ENCODE assay signal across 15 mouse cellular contexts in the genomic region with DNA sequence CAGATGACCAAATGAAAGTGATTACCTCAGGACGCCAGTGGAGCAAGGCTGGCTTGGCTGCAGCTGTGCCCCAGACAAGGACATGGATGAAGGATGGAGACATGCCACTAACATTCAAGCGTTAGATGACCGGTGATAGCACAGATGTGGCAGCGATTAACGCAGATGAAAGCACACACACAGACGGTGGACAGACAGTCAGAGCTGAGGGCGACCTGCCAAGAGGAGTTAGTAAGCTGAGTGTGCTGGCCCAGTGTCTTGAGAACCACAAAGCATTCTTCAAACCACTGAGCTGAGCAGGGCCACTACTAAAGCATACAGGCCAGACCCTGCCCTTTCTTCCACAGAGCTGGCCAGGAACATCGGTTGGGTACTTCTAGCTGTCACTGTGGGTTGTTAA. TPM values are rescaled to one million over a fixed set of nuclear protein-coding genes. Genes with fewer than 3 reads are reported as not detected.
A peak's percentile ranks its signal among the peaks of the same experiment; 100 is the strongest.
DNase-seq lines count a peak whose midpoint lies in the region; ATAC-seq and TF ChIP-seq lines count a peak whose summit lies in the region.
"Had no signal": no experiment of that assay in that cellular context is flagged by ENCODE, and none has a peak within 500 bp of the region (broad histone marks: within the 10 kb centered on the region; RNA-seq: fewer than 3 reads in every experiment).

No protein-coding gene starts in this region.

- peaks cover 9% of the 10 kb centered on the region; the same call in 1 of the 2 replicates for H3K4me1 ChIP-seq in stomach, embryonic 16.5 days (ENCODE audit: control insufficient read depth, insufficient read depth, low read length)
- H3K4me1 ChIP-seq in stomach, postnatal 0 days (replicated peaks; ENCODE audit: control insufficient read depth, insufficient read depth): peaks cover under 1% of the 10 kb centered on the region
- H3K4me1 ChIP-seq in neural tube, embryonic 15.5 days: no peaks in the 10 kb centered on the region; the same call in 1 of the 2 replicates
- no peaks in the 10 kb centered on the region for H3K4me1 ChIP-seq in limb, embryonic 10.5 days
- H3K4me1 ChIP-seq: midbrain, embryonic 10.5 days had no signal

- DNase-seq in gastrocnemius, adult 18-20 months (ENCODE audit: low spot score): peak; percentile 69
- DNase-seq in gastrocnemius, postnatal 4 days (ENCODE audit: low spot score in 2 of 2): no peak
- no peak for DNase-seq in stomach, postnatal 0 days (ENCODE audit: low spot score)
- peak; percentile 66 for DNase-seq in adrenal gland, postnatal 25 days
- DNase-seq in limb, embryonic 10.5 days (ENCODE audit: low spot score): no peak
- DNase-seq: layer of hippocampus, adult 9-11 months; thymus, postnatal 25 days had no signal

- no peaks in the 10 kb centered on the region for H3K27me3 ChIP-seq in stomach, embryonic 16.5 days (ENCODE audit: control insufficient read depth, insufficient read depth, low read length)
- H3K27me3 ChIP-seq in stomach, postnatal 0 days (ENCODE audit: control insufficient read depth, insufficient read depth, low read length): no peaks in the 10 kb centered on the region
- no peaks in the 10 kb centered on the region for H3K27me3 ChIP-seq in neural tube, embryonic 15.5 days (replicated peaks)
- no peaks in the 10 kb centered on the region for H3K27me3 ChIP-seq in limb, embryonic 10.5 days (ENCODE audit: low read depth, poor library complexity, severe bottlenecking)
- H3K27me3 ChIP-seq: CH12.LX; forebrain, embryonic 15.5 days; heart, embryonic 12.5 days; neural tube, embryonic 13.5 days had no signal

- no peak overlapping the region for H3K9ac ChIP-seq in stomach, embryonic 16.5 days (ENCODE audit: low read length)
- no peak overlapping the region for H3K9ac ChIP-seq in stomach, postnatal 0 days (ENCODE audit: low read length)
- H3K9ac ChIP-seq in neural tube, embryonic 15.5 days (replicated peaks): no peak overlapping the region
- H3K9ac ChIP-seq: forebrain, embryonic 15.5 days; heart, embryonic 12.5 days; neural tube, embryonic 13.5 days had no signal

- H3K36me3 ChIP-seq in stomach, embryonic 16.5 days (ENCODE audit: control insufficient read depth, insufficient read depth, low read length): peaks cover 4% of the 10 kb centered on the region
- H3K36me3 ChIP-seq in stomach, postnatal 0 days (ENCODE audit: control insufficient read depth, insufficient read depth, low read length): peaks cover 8% of the 10 kb centered on the region
- H3K36me3 ChIP-seq in neural tube, embryonic 15.5 days: peaks cover 23% of the 10 kb centered on the region
- H3K36me3 ChIP-seq in limb, embryonic 10.5 days: peaks cover 87% of the 10 kb centered on the region

- H3K4me3 ChIP-seq in stomach, embryonic 16.5 days (replicated peaks; ENCODE audit: low read length): no peak overlapping the region
- no peak overlapping the region for H3K4me3 ChIP-seq in stomach, postnatal 0 days (ENCODE audit: low read depth, low read length)
- H3K4me3 ChIP-seq in neural tube, embryonic 15.5 days (replicated peaks): no peak overlapping the region
- H3K4me3 ChIP-seq in limb, embryonic 10.5 days: no peak overlapping the region
- H3K4me3 ChIP-seq: forebrain, embryonic 15.5 days; heart, embryonic 12.5 days; midbrain, embryonic 10.5 days; neural tube, embryonic 13.5 days had no signal

- no peak for TF ChIP-seq CTCF in stomach, postnatal 0 days (IDR thresholded peaks at IDR 0.05; ENCODE audit: low read depth)

- ATAC-seq in stomach, embryonic 16.5 days (ENCODE audit: insufficient read depth, low FRiP score): no peak
- no peak for ATAC-seq in stomach, postnatal 0 days (ENCODE audit: low FRiP score, low TSS enrichment)
- no peak for ATAC-seq in neural tube, embryonic 15.5 days (ENCODE audit: low FRiP score)
- ATAC-seq: forebrain, embryonic 15.5 days; hindbrain, embryonic 16.5 days had no signal

- peak overlapping the region; percentile 42; the same call in 1 of the 2 replicates for H3K27ac ChIP-seq in stomach, embryonic 16.5 days (ENCODE audit: low read length)
- H3K27ac ChIP-seq in stomach, postnatal 0 days (replicated peaks): no peak overlapping the region
- 0 out of 2 replicates have a peak overlapping the region, but pooled peaks have one; percentile 9 for H3K27ac ChIP-seq in neural tube, embryonic 15.5 days (replicated peaks)
- H3K27ac ChIP-seq in limb, embryonic 10.5 days: no peak overlapping the region
- H3K27ac ChIP-seq: forebrain, embryonic 15.5 days; midbrain, embryonic 10.5 days had no signal

- H3K4me2 ChIP-seq in stomach, embryonic 16.5 days (ENCODE audit: low read depth, low read length): no peak overlapping the region
- no peak overlapping the region for H3K4me2 ChIP-seq in stomach, postnatal 0 days (replicated peaks; ENCODE audit: low read depth)
- no peak overlapping the region for H3K4me2 ChIP-seq in neural tube, embryonic 15.5 days
- H3K4me2 ChIP-seq: forebrain, embryonic 15.5 days; heart, embryonic 12.5 days; neural tube, embryonic 13.5 days had no signal

- H3K9me3 ChIP-seq in stomach, embryonic 16.5 days (replicated peaks; ENCODE audit: control insufficient read depth, low read length): no peaks in the 10 kb centered on the region
- H3K9me3 ChIP-seq in stomach, postnatal 0 days (ENCODE audit: control insufficient read depth, low read length): no peaks in the 10 kb centered on the region
- H3K9me3 ChIP-seq in neural tube, embryonic 15.5 days (replicated peaks): no peaks in the 10 kb centered on the region
- H3K9me3 ChIP-seq in limb, embryonic 10.5 days (replicated peaks): no peaks in the 10 kb centered on the region
- H3K9me3 ChIP-seq: forebrain, embryonic 15.5 days; heart, embryonic 12.5 days; midbrain, embryonic 10.5 days; neural tube, embryonic 13.5 days had no signal

- 81% methylated on average over 8 of the region's 8 CpGs for WGBS in stomach, embryonic 16.5 days
- 58% methylated on average over 8 of the region's 8 CpGs for WGBS in stomach, postnatal 0 days
- WGBS in neural tube, embryonic 15.5 days: 73% methylated on average over 8 of the region's 8 CpGs
- 95% methylated on average over 8 of the region's 8 CpGs for WGBS in limb, embryonic 10.5 days

- no peak for TF ChIP-seq EP300 in stomach, postnatal 0 days (optimal IDR thresholded peaks at IDR 0.05)

RNA-seq across cellular contexts. Expression of gene Rab12, which starts 14.6 kb away (rescaled TPM):
- 100 to 1,000 TPM; 177 to 207 TPM for total RNA-seq in gastrocnemius, adult 18-20 months (2021)
- total RNA-seq in gastrocnemius, postnatal 4 days (2021): 100 to 1,000 TPM; 119 to 128 TPM
- 10.0 and 10.9 TPM in 2 replicates for polyA plus RNA-seq in stomach, embryonic 16.5 days (2015; fragmentation: Nextera tagmentation; extraction: Ambion mirVana)
- 24.5 and 25.4 TPM in 2 replicates for polyA plus RNA-seq in stomach, postnatal 0 days (2015; fragmentation: Nextera tagmentation; extraction: Ambion mirVana)
- total RNA-seq in adrenal gland, postnatal 25 days (2021): 84.6 and 98.9 TPM in 2 replicates
- polyA plus RNA-seq in neural tube, embryonic 15.5 days (2015; fragmentation: Nextera tagmentation; extraction: Ambion mirVana): 72.6 and 82.6 TPM in 2 replicates
- 27.9 and 32.0 TPM in 2 replicates for polyA plus RNA-seq in limb, embryonic 10.5 days (2016; fragmentation: Nextera tagmentation; extraction: Ambion mirVana)

RNA-seq across cellular contexts. Expression of gene Mtcl1, which starts 55.4 kb away (rescaled TPM):
- total RNA-seq in gastrocnemius, adult 18-20 months (2021): 1 to 10 TPM; 5.4 TPM
- total RNA-seq in gastrocnemius, postnatal 4 days (2021): 10 to 100 TPM; 30.3 to 31.4 TPM
- 4.1 and 6.1 TPM in 2 replicates for polyA plus RNA-seq in stomach, embryonic 16.5 days (2015; fragmentation: Nextera tagmentation; extraction: Ambion mirVana)
- polyA plus RNA-seq in stomach, postnatal 0 days (2015; fragmentation: Nextera tagmentation; extraction: Ambion mirVana): 1.8 and 2.2 TPM in 2 replicates
- 13.4 and 14.7 TPM in 2 replicates for total RNA-seq in adrenal gland, postnatal 25 days (2021)
- polyA plus RNA-seq in neural tube, embryonic 15.5 days (2015; fragmentation: Nextera tagmentation; extraction: Ambion mirVana): 26.5 and 27.7 TPM in 2 replicates
- 5.6 and 7.6 TPM in 2 replicates for polyA plus RNA-seq in limb, embryonic 10.5 days (2016; fragmentation: Nextera tagmentation; extraction: Ambion mirVana)
- total RNA-seq: CH12.LX had no signal

Comparison
In these comparisons a context has a peak if more than half of its experiments do, and no peak if none do; other contexts are left out.
1. DNase-seq: peak in gastrocnemius, adult 18-20 months (single experiment) and adrenal gland, postnatal 25 days (single experiment); none in gastrocnemius, postnatal 4 days (0 of 2), stomach, postnatal 0 days (single experiment) and limb, embryonic 10.5 days (single experiment).
2. H3K27ac ChIP-seq: peak in stomach, embryonic 16.5 days (single experiment) and neural tube, embryonic 15.5 days (single experiment); none in stomach, postnatal 0 days (single experiment) and limb, embryonic 10.5 days (single experiment).